Mouse (Mus musculus) kidney, postnatal 14 days (tissue): ENCODE measurements around the gene Zdhhc3.

Source experiments
- DNase-seq: peaks from one replicate; pipeline ENCODE4 v3.0.0; 2022; ENCODE audit warnings: mixed read lengths

The Zdhhc3 gene

DNA sequence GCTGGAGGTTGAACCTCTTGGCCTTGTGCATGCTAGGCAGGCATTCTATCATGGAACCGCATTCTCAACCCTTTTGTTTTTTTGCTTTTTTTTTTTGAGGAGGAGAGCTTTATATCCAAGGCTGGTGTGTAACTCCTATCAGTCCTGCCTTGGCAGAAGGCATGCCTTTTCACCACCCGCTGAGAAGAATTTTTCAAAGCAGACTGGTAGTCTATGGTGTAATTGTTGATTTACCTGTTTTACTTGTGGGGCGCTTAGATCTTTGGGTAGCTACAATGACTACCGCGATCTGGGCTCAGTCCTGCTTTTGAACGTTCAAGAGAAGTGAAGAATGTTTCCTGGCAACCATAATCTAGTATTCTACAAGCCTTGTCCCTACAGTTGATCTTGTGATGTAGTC lies 926 bp upstream of the Zdhhc3 start:
- DNase-seq, result no peak

DNA sequence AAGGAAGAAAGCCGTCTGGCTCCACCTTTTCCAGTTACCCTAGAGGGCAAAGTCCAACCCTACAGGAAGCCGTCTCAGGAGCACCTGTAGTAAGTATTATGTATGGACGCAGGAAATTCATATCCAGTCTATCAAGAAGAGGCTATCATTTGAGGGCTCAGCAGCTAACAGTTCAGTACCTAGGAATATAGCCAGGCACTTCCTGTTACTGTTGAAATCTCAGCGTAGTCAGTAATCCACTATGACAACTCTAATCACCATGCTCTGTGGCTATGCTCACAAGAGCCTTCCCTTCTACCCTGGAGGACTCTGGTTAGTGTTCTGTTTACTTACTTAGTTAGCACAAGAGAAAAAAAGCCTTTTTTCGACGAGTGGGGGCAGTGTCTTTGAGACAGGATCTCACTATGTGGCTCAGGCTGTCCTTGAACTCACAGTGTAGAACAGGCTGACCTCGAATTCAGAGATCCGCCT lies 1.2 kb downstream of the Zdhhc3 start:
- DNase-seq, result no peak

DNA sequence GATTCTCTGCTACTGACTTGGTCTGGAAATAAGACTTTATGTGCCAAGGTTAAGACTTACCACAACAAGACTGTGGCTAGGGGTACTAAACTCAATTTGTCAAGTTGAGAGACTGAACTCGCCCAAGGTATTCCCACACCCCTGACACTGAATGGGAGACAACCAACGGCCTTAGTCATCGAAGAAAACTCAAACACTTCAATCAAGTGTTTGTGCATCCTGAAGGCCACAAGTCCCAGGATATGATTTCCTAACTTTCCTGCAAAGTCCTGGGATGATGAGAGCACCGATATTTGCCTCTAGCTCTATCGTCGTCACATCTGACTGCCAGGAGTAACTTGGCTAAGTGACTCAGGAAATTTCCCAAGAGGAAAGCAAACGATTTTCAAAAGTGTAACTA lies 3.8 kb downstream of the Zdhhc3 start:
- no peak for DNase-seq

DNA sequence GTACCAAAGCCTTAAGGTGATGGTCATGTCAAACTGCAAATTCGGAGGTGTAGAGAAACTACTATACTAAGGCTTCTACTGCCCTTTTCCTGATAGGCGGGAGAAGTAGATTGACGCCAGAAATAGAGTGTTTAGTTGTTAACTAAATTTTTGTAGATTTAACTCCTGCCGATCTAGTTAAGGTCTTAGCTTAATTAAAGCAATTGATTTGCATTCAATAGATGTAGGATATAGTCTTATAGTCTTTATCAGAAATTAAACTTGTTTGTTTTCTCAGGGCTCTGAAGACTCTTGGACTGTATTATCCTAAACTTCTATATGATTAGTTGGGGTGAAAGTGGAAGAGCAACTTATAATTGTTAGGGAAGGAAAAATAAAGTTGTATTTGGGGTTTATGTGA lies 5.8 kb downstream of the Zdhhc3 start:
- DNase-seq, result no peak

DNA sequence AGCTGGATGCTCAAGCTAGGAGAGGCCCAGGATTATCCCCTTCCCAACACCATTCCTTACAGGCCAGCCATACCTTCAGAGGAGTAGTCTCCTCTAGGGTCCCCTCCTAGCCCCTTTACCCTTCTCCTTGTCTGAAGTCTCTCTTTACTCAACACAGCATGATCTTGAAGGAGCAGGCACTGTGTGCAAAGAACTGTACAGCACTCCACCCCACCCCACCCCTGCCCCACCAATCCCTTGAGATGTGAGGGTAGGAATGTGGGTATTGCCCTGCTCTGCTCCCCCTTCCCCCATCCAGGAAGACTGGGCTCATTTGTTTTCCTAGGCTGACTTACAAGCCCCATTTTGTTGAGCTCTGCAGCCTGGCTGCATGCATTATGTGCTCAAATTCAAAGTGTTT lies 8.6 kb downstream of the Zdhhc3 start:
- DNase-seq, result no peak

DNA sequence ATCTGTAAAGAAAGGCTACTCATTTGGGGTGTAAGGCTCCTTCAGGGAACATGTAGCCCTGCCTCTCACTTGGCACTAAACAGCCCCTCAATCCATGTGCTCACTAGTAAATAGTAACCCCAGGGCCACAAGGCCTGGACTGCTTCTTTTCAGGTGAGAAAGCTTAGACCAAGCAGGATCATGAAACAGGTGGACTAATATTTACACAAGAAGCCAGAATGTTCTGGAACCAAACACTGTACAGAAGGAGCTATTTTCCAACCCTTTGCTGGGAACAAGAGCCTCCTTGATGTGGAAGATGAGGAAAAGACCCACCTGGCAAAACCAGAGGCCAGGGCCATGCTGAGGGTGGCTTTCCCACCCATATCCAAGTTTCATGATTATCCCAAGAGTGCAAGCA lies 9.6 kb downstream of the Zdhhc3 start:
- no peak for DNase-seq

DNA sequence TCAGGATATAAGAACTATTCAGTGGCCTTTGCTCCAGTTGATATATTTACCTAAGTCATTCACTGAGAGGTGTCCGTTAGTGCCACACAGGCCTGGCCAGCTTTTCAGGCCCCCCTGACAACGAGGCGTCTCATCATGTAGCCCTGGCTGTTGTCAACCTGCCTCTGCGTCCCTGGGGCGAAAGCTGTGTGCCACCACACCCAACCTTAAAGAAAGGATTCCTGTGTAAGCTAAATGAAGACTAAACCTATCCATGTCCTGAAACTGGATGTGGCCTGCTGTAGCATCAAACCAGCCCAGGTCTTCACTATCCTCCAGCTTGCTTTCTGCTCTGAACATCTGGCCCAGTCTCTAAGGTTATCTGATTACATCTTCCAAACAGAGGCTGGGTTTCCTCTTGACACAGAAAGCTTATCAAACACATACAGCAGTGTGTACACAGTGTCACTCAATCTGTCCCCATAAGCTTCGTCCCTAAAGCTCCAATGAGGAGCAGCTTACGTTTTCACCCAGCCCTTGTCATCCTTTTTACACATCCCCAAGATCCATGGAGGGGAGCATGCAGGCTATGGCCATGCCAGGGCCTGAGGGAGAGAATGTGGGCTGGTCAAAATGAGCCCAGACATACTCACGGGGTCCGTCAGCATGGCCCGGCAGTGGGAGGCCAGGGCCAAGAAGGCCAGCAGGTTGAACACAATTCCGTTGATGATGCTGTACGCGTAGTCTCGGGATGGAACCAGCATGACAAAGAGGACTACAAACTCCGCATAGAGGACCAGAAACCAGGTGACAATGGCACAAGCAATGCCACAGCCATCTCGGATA lies 13.2 kb downstream of the Zdhhc3 start:
- DNase-seq, result no peak

DNA sequence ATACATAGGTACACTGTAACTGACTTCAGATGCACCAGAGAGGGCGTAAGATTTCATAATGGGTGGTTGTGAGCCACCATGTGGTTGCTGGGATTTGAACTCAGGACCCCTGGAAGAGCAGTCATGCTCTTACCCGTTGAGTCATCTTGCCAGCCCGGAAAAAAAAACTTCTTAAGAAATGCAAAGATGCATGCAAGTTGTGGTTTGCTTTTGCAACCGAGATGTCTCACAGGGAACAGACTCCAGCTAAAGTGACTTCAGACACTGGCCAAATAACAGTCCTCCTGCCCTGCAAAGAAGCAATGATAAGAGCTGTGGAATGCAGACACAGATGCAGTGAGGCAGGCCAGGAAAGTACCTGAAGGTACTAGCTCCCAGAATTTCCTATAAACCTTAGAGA lies 22.2 kb downstream of the Zdhhc3 start:
- DNase-seq, result no peak

DNA sequence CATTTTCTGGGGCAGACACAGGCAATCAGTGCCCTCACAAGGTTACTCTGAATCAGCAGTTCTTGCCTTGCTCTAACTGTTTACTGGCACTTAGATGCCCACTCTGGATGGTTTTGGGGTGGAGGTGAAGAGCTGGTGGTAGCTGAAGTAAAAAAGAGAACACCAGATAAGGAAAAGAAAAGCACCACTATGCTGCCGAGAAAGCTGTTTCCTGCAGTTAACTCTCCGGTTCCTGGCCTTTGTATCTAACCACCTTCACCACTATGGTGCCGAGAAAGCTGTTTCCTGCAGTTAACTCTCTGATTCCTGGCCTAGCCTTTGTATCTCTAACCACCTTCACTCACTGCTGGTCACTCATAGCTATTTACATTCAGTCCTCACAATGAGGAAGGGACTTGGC lies 25.4 kb downstream of the Zdhhc3 start:
- no peak for DNase-seq

DNA sequence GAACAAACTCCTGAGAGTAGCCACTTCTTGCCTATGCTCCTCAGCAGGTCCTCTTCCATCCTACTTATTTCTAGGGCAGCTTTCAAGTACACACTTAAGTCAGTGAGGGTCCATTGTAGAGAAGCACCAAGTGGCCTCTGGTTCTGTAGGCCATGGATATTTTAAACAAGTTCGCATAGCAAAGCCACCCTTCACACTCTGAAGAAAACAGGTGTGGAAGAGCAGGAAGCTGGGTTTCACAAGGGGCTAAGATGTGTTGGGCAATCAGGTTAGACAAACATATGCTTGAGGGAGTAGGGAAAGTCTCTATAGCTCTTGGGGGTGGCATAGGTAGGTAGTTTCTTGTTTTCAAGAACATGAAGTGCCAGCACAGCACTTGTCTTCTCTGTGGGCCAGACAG lies 27.6 kb downstream of the Zdhhc3 start:
- DNase-seq, result no peak

DNA sequence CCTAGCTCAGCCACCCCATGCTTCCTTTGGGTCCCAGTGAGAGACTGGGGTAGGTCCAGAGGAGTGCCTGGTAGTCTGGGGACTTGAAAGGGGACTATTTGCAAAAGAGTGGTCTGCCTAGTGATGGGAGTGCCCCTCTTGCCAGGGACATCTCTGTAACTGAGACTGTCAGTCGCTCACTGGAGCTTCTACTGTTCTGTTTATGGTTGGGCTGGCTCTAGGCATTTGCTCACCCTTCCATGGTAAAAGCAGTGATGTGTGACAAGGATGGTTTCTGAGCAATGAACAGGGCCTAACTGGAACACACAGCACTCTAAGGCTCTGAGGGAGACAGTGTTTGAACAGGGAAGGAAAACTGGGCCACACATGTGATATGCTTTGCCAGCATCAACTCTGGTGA lies 32.2 kb downstream of the Zdhhc3 start:
- no peak for DNase-seq

DNA sequence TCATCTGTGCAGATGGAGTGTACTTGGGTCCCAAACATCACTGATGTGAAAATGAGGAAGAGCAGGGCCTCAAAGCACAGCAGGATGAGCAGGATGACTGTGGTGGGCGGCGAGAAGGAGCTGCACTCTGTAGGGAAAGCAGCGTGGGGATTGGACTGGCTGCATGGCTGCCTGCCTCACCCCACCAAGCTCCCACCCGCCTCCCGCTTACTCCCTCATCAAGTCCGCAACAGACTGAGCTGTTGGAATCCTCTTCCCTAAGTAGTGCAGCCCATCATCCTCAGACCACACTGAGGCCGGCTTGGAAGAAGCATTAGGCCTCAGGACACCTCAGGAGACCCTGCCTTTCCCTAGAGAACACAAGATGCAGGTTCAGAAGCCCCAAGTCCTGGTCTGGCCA lies 32.6 kb downstream of the Zdhhc3 start:
- DNase-seq, result no peak

DNA sequence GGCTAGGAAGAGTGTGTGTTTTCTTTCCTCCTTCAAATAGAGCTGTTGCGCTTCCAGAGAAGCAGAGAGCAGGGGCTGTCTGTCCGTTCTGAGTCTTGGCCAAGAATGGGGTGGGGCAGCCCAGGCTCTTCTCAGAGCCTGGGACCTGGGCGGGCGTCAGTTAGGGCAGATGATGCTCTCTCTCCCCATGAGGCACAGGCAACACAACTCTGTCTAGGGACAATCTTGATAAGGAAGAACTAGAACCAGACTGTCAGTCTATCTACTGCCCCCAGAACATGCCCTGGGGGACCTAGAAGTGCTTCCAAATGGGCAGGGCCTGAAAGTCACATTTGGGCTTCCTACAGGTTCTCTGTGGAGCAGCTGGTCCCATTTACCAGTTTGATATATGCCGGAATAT lies 33.9 kb downstream of the Zdhhc3 start:
- no peak for DNase-seq

DNA sequence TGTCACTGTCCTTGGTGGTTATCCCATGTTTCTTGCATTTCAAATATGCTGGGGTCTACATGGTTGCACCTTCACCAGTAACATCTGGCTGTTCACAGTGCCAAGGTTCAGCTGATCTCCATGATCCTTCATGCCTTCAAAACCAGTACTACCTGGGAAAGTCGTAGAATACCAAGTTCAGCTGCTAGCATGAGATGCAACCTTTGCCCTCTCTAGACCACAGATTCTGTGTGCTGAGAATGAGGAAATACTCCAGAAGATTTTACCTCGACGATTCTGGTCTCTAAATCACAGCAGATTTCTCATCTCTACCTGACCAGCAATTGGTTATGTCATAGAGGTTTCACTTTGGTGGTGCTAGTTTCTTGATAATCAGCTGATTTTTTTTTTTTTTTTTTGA lies 52.8 kb downstream of the Zdhhc3 start:
- DNase-seq, result no peak

DNA sequence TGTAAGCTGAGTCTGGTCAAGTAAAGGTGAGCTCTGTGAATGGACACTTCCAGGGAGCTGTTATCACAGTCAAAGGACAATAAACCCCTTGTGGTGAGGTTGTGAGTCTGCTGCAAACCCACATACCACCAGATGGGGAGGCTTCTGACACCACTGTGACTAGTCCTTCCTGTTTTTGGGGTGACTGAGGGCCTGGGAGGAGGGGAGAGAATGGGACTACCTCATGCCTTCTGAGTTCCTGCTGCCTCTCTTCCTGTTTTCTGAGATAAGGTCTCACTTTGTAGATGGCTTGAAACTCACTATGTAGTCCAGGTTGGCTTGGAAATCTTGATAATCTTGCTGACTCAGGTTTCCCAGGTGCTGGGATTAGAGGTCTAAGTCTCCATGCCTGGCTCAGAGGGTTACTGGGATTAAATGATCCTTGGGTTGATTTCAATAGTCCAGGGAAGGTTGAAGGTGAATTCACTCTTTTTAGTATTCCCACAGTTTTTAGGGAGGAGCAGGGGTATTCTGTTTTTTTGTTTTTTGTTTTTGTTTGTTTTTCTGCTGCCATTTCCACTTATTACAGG lies 54.2 kb downstream of the Zdhhc3 start:
- DNase-seq, result no peak

DNA sequence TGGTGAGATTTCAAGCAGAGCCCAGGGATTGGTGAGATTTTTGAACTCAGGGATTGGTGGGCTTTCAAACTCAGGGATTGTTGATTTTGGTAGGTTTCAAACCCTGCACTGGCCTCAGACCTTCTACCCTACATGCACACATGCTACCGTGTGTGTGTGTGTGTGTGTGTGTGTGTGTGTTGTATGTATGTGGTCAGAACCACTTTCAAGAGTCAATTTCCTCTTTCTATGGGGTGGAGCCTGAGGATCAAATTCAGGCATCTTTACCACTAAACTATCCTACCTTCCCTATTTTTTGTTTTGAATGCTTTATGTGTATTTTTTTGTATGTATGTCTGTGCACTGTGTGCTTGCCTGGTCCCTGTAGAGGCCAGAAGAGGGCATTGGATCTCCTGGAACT lies 65.3 kb downstream of the Zdhhc3 start:
- no peak for DNase-seq

DNA sequence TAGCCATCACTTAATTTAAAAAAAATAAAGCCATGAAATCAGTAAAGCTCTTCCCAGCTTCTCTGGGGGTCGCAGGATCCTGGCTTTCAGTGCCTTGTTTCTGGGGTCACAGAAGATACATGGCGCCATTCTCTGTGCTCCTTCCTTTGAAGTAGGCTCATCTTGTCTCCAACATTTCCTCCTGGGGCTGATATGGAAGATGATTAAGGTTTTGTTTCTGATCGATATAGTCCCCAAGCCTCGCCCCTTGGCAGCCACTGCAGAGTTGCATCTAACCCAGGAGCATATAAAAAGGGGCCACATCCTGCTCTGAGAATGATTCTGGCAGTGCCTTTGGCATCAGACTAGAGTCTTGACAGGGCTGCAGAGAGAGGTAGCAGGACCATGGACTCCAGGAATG lies 78.6 kb downstream of the Zdhhc3 start, which contains the start of gene Tgm4:
TSS of gene Tgm4 (plus strand) at position 301 of the 400 bp plus-strand sequence.
- no peak for DNase-seq

DNA sequence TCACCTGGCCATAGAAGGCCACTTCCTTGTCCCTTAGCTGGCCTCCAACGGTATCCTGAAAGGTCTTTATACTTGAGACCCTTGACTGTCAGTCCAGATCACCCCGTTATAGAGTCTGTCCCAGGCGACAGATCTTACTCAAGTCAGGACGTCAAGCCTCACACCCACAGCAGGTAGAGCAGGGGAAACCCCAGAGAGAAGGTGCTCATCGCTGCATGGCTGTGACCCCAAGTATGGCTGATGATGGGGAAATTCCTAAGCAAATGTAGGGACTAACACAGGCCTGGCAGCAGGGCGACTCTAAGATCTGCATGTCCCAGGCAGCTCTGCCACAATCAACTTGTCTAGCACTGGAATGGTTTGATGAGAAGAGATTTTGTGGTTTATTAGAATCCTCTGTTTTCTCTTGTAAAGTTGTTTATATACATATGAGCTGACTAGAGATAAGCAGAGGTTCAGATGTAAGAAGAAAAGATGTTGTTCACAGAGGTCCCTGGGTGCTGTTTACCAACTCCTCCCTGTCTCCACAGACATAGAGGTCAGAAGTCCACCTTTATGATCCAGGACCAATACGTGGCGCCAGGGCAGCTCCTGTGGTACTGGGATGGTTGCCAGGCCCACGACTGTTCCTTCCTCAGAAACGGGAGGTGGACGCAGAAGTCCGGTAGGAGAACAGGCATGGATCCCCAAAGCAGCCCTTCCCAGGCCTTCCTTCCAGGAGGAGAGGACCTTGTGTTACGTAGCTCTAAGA lies 81.3 kb downstream of the Zdhhc3 start:
- DNase-seq, result no peak

DNA sequence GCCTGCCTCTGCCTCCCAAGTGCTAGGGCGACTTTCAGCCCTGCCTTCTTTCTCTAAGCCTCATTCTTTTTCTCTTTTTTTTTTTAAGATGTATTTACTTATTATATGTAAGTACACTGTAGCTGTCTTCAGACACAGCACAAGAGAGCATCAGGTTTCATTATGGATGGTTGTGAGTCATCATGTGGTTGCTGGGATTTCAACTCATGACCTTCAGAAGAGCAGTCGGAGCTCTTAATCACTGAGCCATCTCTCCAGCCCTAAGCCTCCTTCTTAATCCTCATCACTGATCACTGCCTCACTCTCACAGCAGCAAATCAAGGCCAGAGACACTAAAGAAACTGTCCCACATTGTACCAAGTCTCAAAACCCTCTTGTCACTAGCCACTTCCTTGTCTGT lies 88.8 kb downstream of the Zdhhc3 start:
- no peak for DNase-seq

DNA sequence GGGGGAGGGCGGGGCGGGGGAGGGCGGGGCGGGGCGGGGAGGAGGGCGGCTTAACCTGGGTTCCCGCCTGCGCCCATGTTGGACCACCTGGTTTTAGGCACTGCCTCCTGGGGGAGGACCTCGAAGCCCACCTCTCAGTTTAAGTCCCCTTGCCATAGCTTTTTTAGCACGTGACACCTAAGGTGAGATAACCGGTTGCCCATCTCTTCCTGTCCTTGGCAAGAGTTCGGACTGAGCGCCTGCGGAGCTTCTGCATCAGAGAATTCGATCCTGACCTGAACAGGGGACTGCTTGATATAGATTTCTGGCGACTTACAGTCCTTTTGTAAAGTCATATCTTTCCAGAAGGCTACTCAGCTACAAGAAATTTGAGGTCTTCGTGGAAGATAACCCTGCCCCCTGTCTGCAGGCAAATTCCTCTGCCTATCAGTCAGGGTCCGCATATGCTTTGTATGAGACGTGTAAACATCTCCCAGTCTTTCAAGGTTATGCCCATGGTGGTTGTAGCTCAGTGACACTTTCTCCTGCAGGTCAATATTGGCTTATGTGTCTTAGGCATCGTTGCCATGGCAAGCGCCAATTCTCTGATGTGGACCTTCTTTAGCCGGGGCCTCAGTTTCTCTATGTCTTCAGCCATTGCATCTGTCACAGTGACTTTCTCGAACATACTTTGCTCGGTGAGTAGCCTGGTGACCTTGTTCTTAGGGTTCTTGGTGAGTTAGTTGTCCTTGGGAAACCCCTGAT lies 91.2 kb downstream of the Zdhhc3 start:
- no peak for DNase-seq

DNA sequence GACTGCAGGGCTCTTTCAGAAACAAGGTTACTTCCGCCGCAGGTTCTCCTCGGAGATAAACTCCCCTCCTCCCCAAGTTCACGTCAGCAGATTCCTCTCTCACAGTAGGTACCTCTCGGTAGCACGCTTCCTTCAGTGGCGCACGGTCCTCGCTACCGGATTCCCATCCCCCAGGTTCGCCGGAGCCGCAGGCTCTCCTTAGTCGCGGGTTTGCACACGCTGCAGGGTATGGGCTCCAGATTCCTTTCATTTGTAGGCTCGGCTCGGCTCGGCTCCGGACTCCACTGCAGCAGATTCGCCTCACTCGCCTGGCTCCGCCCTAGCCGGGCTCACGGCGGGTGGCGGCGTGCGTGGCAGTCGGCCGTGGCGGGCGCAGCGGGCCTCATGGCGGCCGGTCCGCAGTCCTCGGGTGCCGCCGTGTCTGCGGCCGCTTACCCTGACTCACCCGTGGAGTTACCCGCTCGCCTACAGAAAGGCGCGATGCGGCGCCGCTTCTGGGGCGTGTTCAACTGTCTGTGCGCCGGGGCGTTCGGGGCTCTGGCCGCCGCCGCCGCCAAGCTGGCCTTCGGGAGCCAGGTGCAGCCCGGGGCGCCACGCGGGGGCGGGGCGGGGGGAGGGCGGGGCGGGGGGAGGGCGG lies 91.9 kb downstream of the Zdhhc3 start, which contains the start of gene Tmem42:
TSS of gene Tmem42 (plus strand) at position 332 of the 637 bp plus-strand sequence.
- peak; percentile 93 for DNase-seq
